Mouse (Mus musculus) liver, embryonic 12.5 days (tissue): ENCODE data around the gene Sema4f. TPM values are rescaled to one million over a fixed set of nuclear protein-coding genes. Genes with fewer than 3 reads are reported as not detected.

Experiments
- ATAC-seq: fragments of 200-750 bp; cut with Nextera tagmentation; 2 replicates; pipeline ENCODE4 v1.8.0; 2017; ENCODE audit warnings: moderate number of reproducible peaks, mild to moderate bottlenecking, moderate library complexity
- H3K27ac ChIP-seq: fragments of 300-500 bp; sonication (generic); 2 replicates; pipeline ENCODE4 v1.5.1; 2016; ENCODE audit warnings: mild to moderate bottlenecking
- H3K27me3 ChIP-seq: fragments of 300-500 bp; sonication (generic); replicated peaks from 2 replicates; pipeline ENCODE4 v1.6.1; 2016; ENCODE audit warnings: mild to moderate bottlenecking, moderate library complexity
- H3K36me3 ChIP-seq: fragments of 300-500 bp; sonication (generic); 2 replicates; pipeline ENCODE4 v1.6.1; 2016; ENCODE audit warnings: mild to moderate bottlenecking, moderate library complexity
- H3K4me1 ChIP-seq: fragments of 300-500 bp; sonication (generic); 2 replicates; pipeline ENCODE4 v1.6.1; 2016
- H3K4me2 ChIP-seq: fragments of 300-500 bp; sonication (generic); 2 replicates; pipeline ENCODE4 v1.6.1; 2016; ENCODE audit warnings: mild to moderate bottlenecking, moderate library complexity
- H3K4me3 ChIP-seq: fragments of 300-500 bp; sonication (generic); 2 replicates; pipeline ENCODE4 v1.5.1; 2016; ENCODE audit warnings: mild to moderate bottlenecking, moderate library complexity
- H3K9ac ChIP-seq: fragments of 300-500 bp; sonication (generic); 2 replicates; pipeline ENCODE4 v1.6.1; 2016; ENCODE audit warnings: mild to moderate bottlenecking, moderate library complexity
- H3K9me3 ChIP-seq: fragments of 300-500 bp; sonication (generic); replicated peaks from 2 replicates; pipeline ENCODE4 v1.6.1; 2016; ENCODE audit warnings: mild to moderate bottlenecking, moderate library complexity
- WGBS: fragments of 180-500 bp; shearing (Covaris S2); methylation state at CpG from one replicate; pipeline ENCODE4 v1.1.7; 2016; ENCODE audit not compliant: insufficient replicate concordance; 5-methylcytosine and 5-hydroxymethylcytosine counted together
- polyA plus RNA-seq: library from polyadenylated mRNA; unstranded; fragments of >200 nt; fragmentation: Nextera tagmentation; extraction: Ambion mirVana; gene quantifications from 2 replicates; pipeline ENCODE4 v1.2.1, GENCODE M21; 2016

Sema4f gene
- polyA plus RNA-seq, 1 experiment from 2014 or later: 0.19 TPM

DNA sequence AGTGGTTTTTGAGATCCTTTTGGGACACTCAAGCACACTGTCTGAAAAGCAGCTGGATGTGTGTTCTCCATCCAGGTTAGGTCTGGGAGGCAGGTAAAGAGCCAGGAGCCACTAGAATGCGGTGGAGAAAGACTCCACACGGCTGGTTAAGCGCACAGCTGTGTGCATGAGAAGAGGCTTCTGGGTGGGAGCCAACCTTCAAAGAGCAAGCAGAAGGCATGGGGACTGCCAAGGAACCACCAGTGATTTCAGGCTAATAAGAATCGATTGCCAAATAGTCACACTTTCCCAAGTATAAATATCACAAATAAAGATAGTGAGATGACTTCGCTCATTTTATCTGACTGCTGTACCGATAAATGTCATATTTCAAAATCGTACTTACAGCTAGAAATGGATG, 13.0 kb downstream of the Sema4f start:
- no peaks in the 10 kb centered on the region for H3K36me3 ChIP-seq
- no peak for ATAC-seq
- 77% methylated on average over 7 of the region's 7 CpGs for WGBS
- H3K4me1 ChIP-seq: no peaks in the 10 kb centered on the region
- no peak overlapping the region for H3K4me2 ChIP-seq
- H3K9me3 ChIP-seq: no peaks in the 10 kb centered on the region
- H3K4me3 ChIP-seq: no peak overlapping the region
- peaks cover 15% of the 10 kb centered on the region; the same call in 1 of the 2 replicates for H3K27me3 ChIP-seq
- no peak overlapping the region for H3K9ac ChIP-seq
- H3K27ac ChIP-seq: no peak overlapping the region

DNA sequence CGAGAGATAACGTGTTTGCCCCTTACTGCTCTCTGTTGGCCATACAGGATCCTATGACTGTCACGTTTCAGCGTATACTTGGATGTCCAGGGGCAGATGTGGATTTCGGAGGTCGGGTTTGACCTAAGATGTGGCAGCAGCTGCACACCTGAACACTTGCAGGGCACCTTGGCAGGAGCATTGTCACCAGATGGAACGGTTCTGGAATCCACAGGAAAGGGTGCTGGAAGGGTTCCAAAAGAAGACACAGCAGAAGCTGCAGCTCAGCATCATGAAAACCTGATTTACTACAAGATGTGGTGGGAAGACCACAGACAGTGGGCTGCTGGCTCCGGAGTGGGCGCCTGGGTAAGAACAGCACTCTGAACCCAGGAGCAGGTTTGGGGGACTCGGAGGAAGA, 13.5 kb downstream of the Sema4f start:
- Histone ChIP-seq H3K4me3 (no peak overlapping the region), H3K27ac (no peak overlapping the region)
- 57% methylated on average over 10 of the region's 10 CpGs for WGBS

GRCm38 (mm10) chr6:82925005-82925404, 14.6 kb downstream of the Sema4f start:
- Histone ChIP-seq H3K9me3 (no peaks in the 10 kb centered on the region), H3K27ac (no peak overlapping the region), H3K9ac (no peak overlapping the region), H3K4me3 (no peak overlapping the region), H3K4me2 (no peak overlapping the region), H3K4me1 (no peaks in the 10 kb centered on the region), H3K36me3 (no peaks in the 10 kb centered on the region), H3K27me3 (peaks cover 12% of the 10 kb centered on the region; the same call in 1 of the 2 replicates)
- no peak for ATAC-seq
- WGBS: 43% methylated on average over 3 of the region's 3 CpGs

More for the DNA sequence above, 13.5 kb downstream of the Sema4f start:
- no peak for ATAC-seq
- no peaks in the 10 kb centered on the region for H3K9me3 ChIP-seq
- peaks cover 13% of the 10 kb centered on the region; the same call in 1 of the 2 replicates for H3K27me3 ChIP-seq
- no peak overlapping the region for H3K4me2 ChIP-seq
- no peaks in the 10 kb centered on the region for H3K4me1 ChIP-seq
- no peak overlapping the region for H3K9ac ChIP-seq
- no peaks in the 10 kb centered on the region for H3K36me3 ChIP-seq

- H3K27ac ChIP-seq: no peak overlapping the region
- no peak overlapping the region for H3K9ac ChIP-seq
- H3K4me2 ChIP-seq: no peak overlapping the region
- 44% methylated on average over 9 of the region's 9 CpGs for WGBS
- no peaks in the 10 kb centered on the region for H3K36me3 ChIP-seq
- no peak for ATAC-seq
- H3K9me3 ChIP-seq: no peaks in the 10 kb centered on the region
- peaks cover 40% of the 10 kb centered on the region for H3K27me3 ChIP-seq
- no peaks in the 10 kb centered on the region for H3K4me1 ChIP-seq
- no peak overlapping the region for H3K4me3 ChIP-seq
These were observed 17.9 kb downstream of the Sema4f start for GRCm38 (mm10) chr6:82921426-82922224.

- Histone ChIP-seq H3K36me3 (no peaks in the 10 kb centered on the region), H3K9me3 (no peaks in the 10 kb centered on the region), H3K4me2 (no peak overlapping the region), H3K27ac (no peak overlapping the region), H3K4me1 (no peaks in the 10 kb centered on the region), H3K9ac (no peak overlapping the region), H3K27me3 (peaks cover 40% of the 10 kb centered on the region), H3K4me3 (no peak overlapping the region)
- 38% methylated on average over 8 of the region's 8 CpGs for WGBS
- no peak for ATAC-seq
These were observed 20.0 kb downstream of the Sema4f start for GRCm38 (mm10) chr6:82919520-82919919.

- Histone ChIP-seq H3K27me3 (peaks cover 46% of the 10 kb centered on the region), H3K4me2 (no peak overlapping the region), H3K9me3 (no peaks in the 10 kb centered on the region), H3K4me3 (no peak overlapping the region), H3K36me3 (no peaks in the 10 kb centered on the region), H3K4me1 (peaks cover 5% of the 10 kb centered on the region; the same call in 1 of the 2 replicates), H3K9ac (no peak overlapping the region), H3K27ac (no peak overlapping the region)
- WGBS: 69% methylated on average over 14 of the region's 14 CpGs
- ATAC-seq: no peak
These were observed 21.2 kb downstream of the Sema4f start for GRCm38 (mm10) chr6:82918371-82918770.

- Histone ChIP-seq H3K4me3 (no peak overlapping the region), H3K36me3 (no peaks in the 10 kb centered on the region), H3K27me3 (peaks cover 45% of the 10 kb centered on the region), H3K9me3 (no peaks in the 10 kb centered on the region), H3K27ac (no peak overlapping the region), H3K9ac (no peak overlapping the region), H3K4me2 (no peak overlapping the region), H3K4me1 (peaks cover 9% of the 10 kb centered on the region; the same call in 1 of the 2 replicates)
- 0 out of 2 replicates have a peak, but pooled peaks have one; percentile 21 for ATAC-seq
- WGBS: 14% methylated on average over 8 of the region's 8 CpGs
These were observed 21.8 kb downstream of the Sema4f start for GRCm38 (mm10) chr6:82917778-82918129.

DNA sequence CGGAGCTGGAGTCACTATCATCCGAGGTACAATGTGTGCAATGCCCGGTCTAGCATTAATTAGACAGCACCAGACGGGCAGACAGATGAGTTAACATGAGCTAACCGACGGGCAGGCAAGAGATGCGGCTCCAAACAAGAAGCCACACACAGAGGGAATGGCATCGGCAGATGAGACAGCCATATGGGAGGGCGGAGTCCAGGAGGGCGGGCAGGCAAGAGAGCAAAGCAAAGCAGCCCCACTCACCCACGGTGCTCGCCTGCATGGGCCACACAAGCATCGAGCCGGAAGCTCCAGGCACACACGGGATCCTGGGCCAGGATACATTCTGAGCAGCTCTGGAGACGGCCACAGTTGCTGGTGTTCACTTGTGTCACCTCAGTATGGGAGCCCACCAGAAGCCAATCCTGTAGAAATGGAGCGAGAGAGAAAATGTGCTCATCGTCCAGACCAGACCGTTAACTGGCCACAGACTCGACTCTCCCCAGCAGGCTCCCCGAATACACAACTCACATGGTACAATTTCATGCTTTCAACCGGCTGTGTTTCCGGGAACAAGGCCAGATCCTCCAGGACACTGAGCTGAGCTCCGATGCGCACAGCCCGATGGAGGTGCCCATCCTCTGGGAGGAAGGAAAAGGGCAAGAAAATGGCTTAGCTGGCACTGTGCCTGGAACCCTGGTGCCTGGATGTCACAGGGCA, 22.3 kb downstream of the Sema4f start:
- Histone ChIP-seq H3K9me3 (no peaks in the 10 kb centered on the region), H3K9ac (no peak overlapping the region), H3K4me3 (no peak overlapping the region), H3K4me2 (no peak overlapping the region), H3K36me3 (no peaks in the 10 kb centered on the region), H3K4me1 (peaks cover 9% of the 10 kb centered on the region; the same call in 1 of the 2 replicates), H3K27me3 (peaks cover 43% of the 10 kb centered on the region), H3K27ac (no peak overlapping the region)
- WGBS: 62% methylated on average over 26 of the region's 26 CpGs
- 0 out of 2 replicates have a peak, but pooled peaks have one; percentile 24 for ATAC-seq

GRCm38 (mm10) chr6:82916459-82916858, 23.1 kb downstream of the Sema4f start:
- H3K27me3 ChIP-seq: peaks cover 43% of the 10 kb centered on the region
- no peaks in the 10 kb centered on the region for H3K36me3 ChIP-seq
- H3K4me3 ChIP-seq: no peak overlapping the region
- no peaks in the 10 kb centered on the region for H3K9me3 ChIP-seq
- peaks cover 9% of the 10 kb centered on the region for H3K4me1 ChIP-seq
- H3K4me2 ChIP-seq: no peak overlapping the region
- ATAC-seq: no peak
- 70% methylated on average over 4 of the region's 4 CpGs for WGBS
- H3K27ac ChIP-seq: no peak overlapping the region
- H3K9ac ChIP-seq: no peak overlapping the region

GRCm38 (mm10) chr6:82915889-82916288, 23.7 kb downstream of the Sema4f start:
- H3K4me2 ChIP-seq: no peak overlapping the region
- no peaks in the 10 kb centered on the region for H3K36me3 ChIP-seq
- no peak overlapping the region for H3K9ac ChIP-seq
- no peaks in the 10 kb centered on the region for H3K9me3 ChIP-seq
- peaks cover 43% of the 10 kb centered on the region for H3K27me3 ChIP-seq
- H3K4me3 ChIP-seq: no peak overlapping the region
- no peak for ATAC-seq
- WGBS: 10% methylated on average over 3 of the region's 3 CpGs
- H3K4me1 ChIP-seq: peaks cover 9% of the 10 kb centered on the region
- no peak overlapping the region for H3K27ac ChIP-seq

DNA sequence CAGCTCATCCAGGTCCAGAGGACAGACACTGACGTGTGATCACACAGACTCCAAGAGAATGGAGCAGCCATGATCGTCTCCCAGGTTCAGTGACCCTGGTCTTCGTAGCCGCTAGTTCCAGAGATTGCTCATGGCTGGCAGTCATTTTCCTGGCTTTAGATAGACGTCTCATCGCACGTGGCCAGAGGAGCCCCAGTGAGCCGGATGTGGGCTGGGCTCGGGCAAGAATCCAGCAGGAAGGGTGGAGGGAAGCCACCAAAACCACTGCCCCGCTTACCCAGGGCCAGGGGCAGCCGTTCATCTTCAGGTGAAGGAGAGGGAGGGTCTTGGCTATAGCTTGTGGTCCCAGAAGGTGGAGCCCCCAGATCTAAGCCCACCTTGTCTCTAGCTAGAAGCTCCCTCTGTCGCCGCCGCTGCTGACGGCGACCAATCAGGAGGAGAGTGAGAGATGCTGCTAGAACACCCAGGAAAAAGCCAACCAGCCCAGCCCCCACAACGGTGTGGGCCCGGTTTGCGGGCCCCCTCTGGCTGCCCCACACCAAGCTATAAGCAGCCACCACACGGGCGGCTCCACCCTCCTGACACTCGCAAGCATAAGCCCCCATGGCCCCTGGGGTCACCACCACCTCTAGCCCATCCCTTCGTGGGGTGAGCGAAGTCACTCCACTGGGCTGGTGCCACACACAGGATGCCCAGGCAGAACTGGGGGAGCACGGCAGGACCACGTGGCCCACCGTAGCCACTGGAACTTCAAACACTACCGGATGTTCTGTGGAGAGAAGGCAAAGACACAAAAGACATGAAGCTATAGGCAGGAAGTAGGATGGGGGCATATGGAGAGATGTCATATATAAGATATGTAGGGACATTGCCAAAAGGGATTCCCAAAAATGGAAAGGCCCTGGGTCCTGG, 26.0 kb downstream of the Sema4f start:
- H3K9me3 ChIP-seq: no peaks in the 10 kb centered on the region
- H3K4me2 ChIP-seq: peak overlapping the region; percentile 17
- 37% methylated on average over 28 of the region's 28 CpGs for WGBS
- peaks cover 24% of the 10 kb centered on the region for H3K27me3 ChIP-seq
- no peak overlapping the region for H3K9ac ChIP-seq
- no peak for ATAC-seq
- H3K27ac ChIP-seq: no peak overlapping the region
- H3K36me3 ChIP-seq: no peaks in the 10 kb centered on the region
- H3K4me1 ChIP-seq: peaks cover 9% of the 10 kb centered on the region
- H3K4me3 ChIP-seq: no peak overlapping the region
